Mouse (Mus musculus) CH12.LX (cell line): ENCODE data around the gene Il17c.

ENCODE experiments used
- CTCF ChIP-seq, 2 experiments: IDR thresholded peaks in 1 of 2; conservative IDR thresholded peaks in 1 of 2; 2 replicates each; pipeline ENCODE4 v1.5.1; 2011 to 2012; ENCODE audit warnings: low read depth in 2 of 2, low read length in 2 of 2, improper control_type of control experiment in 1 of 2, inconsistent platforms in 1 of 2, mild to moderate bottlenecking in 1 of 2, moderate library complexity in 1 of 2
- JUND ChIP-seq: conservative IDR thresholded peaks from 2 replicates; pipeline ENCODE4 v1.6.1; 2011; ENCODE audit warnings: low read depth, low read length, improper control_type of control experiment
- MAZ ChIP-seq: IDR thresholded peaks from 2 replicates; pipeline ENCODE4 v1.6.1; 2012; ENCODE audit warnings: low read depth, mild to moderate bottlenecking, inconsistent platforms, low read length, improper control_type of control experiment, moderate library complexity
- MXI1 ChIP-seq: IDR thresholded peaks from 2 replicates; pipeline ENCODE4 v1.6.1; 2011; ENCODE audit warnings: mild to moderate bottlenecking, low read depth, low read length, improper control_type of control experiment
- POLR2A ChIP-seq: IDR thresholded peaks from 2 replicates; pipeline ENCODE4 v1.6.1; 2011; ENCODE audit warnings: low read depth, mild to moderate bottlenecking, improper control_type of control experiment, low read length
- RCOR1 ChIP-seq: conservative IDR thresholded peaks from 2 replicates; pipeline ENCODE4 v1.6.1; 2012; ENCODE audit warnings: low read depth, mild to moderate bottlenecking, inconsistent platforms, low read length, improper control_type of control experiment
- TBP ChIP-seq: conservative IDR thresholded peaks from 2 replicates; pipeline ENCODE4 v1.6.1; 2011; ENCODE audit warnings: low read depth, low read length, improper control_type of control experiment

DNA sequence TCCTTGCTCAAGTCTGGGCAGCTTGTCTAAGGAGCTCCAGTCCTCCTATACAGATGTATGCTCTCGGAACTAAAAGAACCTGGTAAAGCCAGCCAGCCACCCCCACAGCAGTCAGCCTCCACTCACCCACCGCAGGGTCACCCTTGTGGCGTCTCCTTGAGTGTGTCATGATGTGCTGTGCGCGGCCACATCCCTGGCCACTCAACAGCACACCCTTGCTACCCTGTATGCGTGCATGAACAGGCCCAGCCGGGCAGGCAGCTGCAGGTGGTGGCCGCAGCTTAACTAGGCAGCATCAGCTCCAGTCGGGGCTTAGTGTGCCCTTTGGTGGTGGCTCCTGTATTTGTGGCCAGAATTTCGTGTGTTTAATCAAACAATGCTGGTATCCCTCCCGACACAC lies 35.4 kb downstream of the Il17c start:
- TF ChIP-seq CTCF (conservative IDR thresholded peaks at IDR 0.05 in 1 of 2, IDR thresholded peaks at IDR 0.05 in 1 of 2; ENCODE audit: low read depth in 2 of 2, low read length in 2 of 2) (no peak), MXI1 (no peak), POLR2A (no peak), MAZ (no peak), JUND (no peak), RCOR1 (no peak), TBP (no peak)
